Mouse (Mus musculus) bone marrow, adult 2 months (tissue): ENCODE data around the gene Actg1. TPM values are rescaled to one million over a fixed set of nuclear protein-coding genes. Genes with fewer than 3 reads are reported as not detected.
A peak's percentile ranks its signal among the peaks of the same experiment; 100 is the strongest.
"Not testable (repeated sequence)": the region's sequence is repeated elsewhere in the genome, so short reads cannot be mapped to it uniquely, and the experiment has no call there.

Experiments used
- H3K27ac ChIP-seq: fragments of 200-500 bp; 2 replicates; pipeline ENCODE4 v1.5.1; 2012; ENCODE audit warnings: low read depth, mild to moderate bottlenecking, control low read depth, inconsistent platforms, low read length; ENCODE audit not compliant: control insufficient read depth, poor library complexity, insufficient read depth
- H3K4me1 ChIP-seq: fragments of 200-500 bp; 2 replicates; pipeline ENCODE4 v1.6.1; 2011; ENCODE audit warnings: low read length; ENCODE audit not compliant: control insufficient read depth, insufficient read depth
- H3K4me3 ChIP-seq: fragments of 200-500 bp; replicated peaks from 2 replicates; pipeline ENCODE3; 2011; ENCODE audit warnings: mild to moderate bottlenecking, low read depth, low read length, control low read depth; ENCODE audit not compliant: control insufficient read depth
- CTCF ChIP-seq: fragments of 200-500 bp; IDR thresholded peaks from 2 replicates; pipeline ENCODE4 v1.5.1; 2011; ENCODE audit warnings: low read length, control low read depth; ENCODE audit not compliant: control insufficient read depth, insufficient read depth
- POLR2A ChIP-seq: fragments of 200-500 bp; IDR thresholded peaks from 2 replicates; pipeline ENCODE4 v1.6.1; 2011; ENCODE audit warnings: low read depth, mild to moderate bottlenecking, control low read depth, low read length, borderline replicate concordance; ENCODE audit not compliant: control insufficient read depth
- WGBS: fragments of 180-500 bp; shearing (Covaris S2); methylation state at CpG from one replicate; pipeline ENCODE4 v1.1.7; 2018; 5-methylcytosine and 5-hydroxymethylcytosine counted together
- polyA plus RNA-seq: library from polyadenylated mRNA; stranded (reverse); fragments of >200 nt; gene quantifications from 2 replicates; pipeline ENCODE4 v1.2.4, GENCODE M21; 2011; ENCODE audit warnings: low replicate concordance; ENCODE audit not compliant: missing spikeins, insufficient read depth, insufficient read length

The Actg1 gene
- polyA plus RNA-seq, 1 experiment = 760 TPM

- TF ChIP-seq POLR2A (peak; percentile 18; the same call in 1 of the 2 replicates), CTCF (no peak)
- H3K27ac ChIP-seq = peak overlapping the region; percentile 98
- 82% methylated on average over 10 of the region's 10 CpGs for WGBS
- H3K4me3 ChIP-seq = peak overlapping the region; percentile 20
- H3K4me1 ChIP-seq = peaks cover 8% of the 10 kb centered on the region; the same call in 1 of the 2 replicates
These were observed 3.1 kb upstream of the Actg1 start for GRCm38 (mm10) chr11:120351250-120352092.

GRCm38 (mm10) chr11:120350711-120351110 is 2.4 kb upstream of the Actg1 start:
- WGBS = 41% methylated on average over 11 of the region's 11 CpGs

GRCm38 (mm10) chr11:120349986-120350702 is 1.8 kb upstream of the Actg1 start:
- Histone ChIP-seq H3K4me3 (peak overlapping the region; percentile 78), H3K4me1 (peaks cover 8% of the 10 kb centered on the region; the same call in 1 of the 2 replicates), H3K27ac (peak overlapping the region; percentile 98)
- TF ChIP-seq CTCF (no peak), POLR2A (peak; percentile 53; the same call in 1 of the 2 replicates)
- under 1% methylated on average over 68 of the region's 68 CpGs for WGBS

More at GRCm38 (mm10) chr11:120350711-120351110, 2.4 kb upstream of the Actg1 start:
- Histone ChIP-seq H3K4me1 (peaks cover 8% of the 10 kb centered on the region; the same call in 1 of the 2 replicates), H3K27ac (peak overlapping the region; percentile 98), H3K4me3 (peak overlapping the region; percentile 58)
- TF ChIP-seq CTCF (no peak), POLR2A (no peak)

- TF ChIP-seq POLR2A (peak; percentile 8; the same call in 1 of the 2 replicates), CTCF (no peak)
- Histone ChIP-seq H3K4me1 (peaks cover 6% of the 10 kb centered on the region; the same call in 1 of the 2 replicates), H3K4me3 (peak overlapping the region; percentile 78), H3K27ac (peak overlapping the region; percentile 98)
- 3% methylated on average over 16 of the region's 16 CpGs for WGBS
These were observed 1.1 kb upstream of the Actg1 start for GRCm38 (mm10) chr11:120349371-120349985.

GRCm38 (mm10) chr11:120348684-120349370 is 485 bp upstream of the Actg1 start:
- WGBS = 1% methylated on average over 53 of the region's 53 CpGs
- H3K4me1 ChIP-seq = peaks cover 4% of the 10 kb centered on the region; the same call in 1 of the 2 replicates
- peak; percentile 58; the same call in 1 of the 2 replicates for TF ChIP-seq POLR2A
- no peak for TF ChIP-seq CTCF

GRCm38 (mm10) chr11:120347301-120347700 is 1.0 kb downstream of the Actg1 start:
- 2% methylated on average over 10 of the region's 10 CpGs for WGBS
- Histone ChIP-seq H3K27ac (peak overlapping the region; percentile 100), H3K4me3 (peak overlapping the region; percentile 92), H3K4me1 (peaks cover 1% of the 10 kb centered on the region; the same call in 1 of the 2 replicates)
- TF ChIP-seq CTCF (no peak), POLR2A (no peak)

More at GRCm38 (mm10) chr11:120348684-120349370, 485 bp upstream of the Actg1 start:
- H3K4me3 ChIP-seq = peak overlapping the region; percentile 78
- peak overlapping the region; percentile 98 for H3K27ac ChIP-seq

- not testable (repeated sequence) for H3K4me1 ChIP-seq, H3K27ac ChIP-seq
- WGBS = 38% methylated on average over 11 of the region's 13 CpGs
- peak overlapping the region; percentile 64 for H3K4me3 ChIP-seq
These were observed 1.8 kb downstream of the Actg1 start for GRCm38 (mm10) chr11:120346383-120347034.
